Mouse (Mus musculus): ENCODE measurements around the gene Trp53bp1. TPM values are rescaled to one million over a fixed set of nuclear protein-coding genes. Genes with fewer than 3 reads are reported as not detected.

Trp53bp1 gene
- 4.9 TPM for polyA plus RNA-seq (2014; fragmentation: Illumina TruSeq; extraction: RNeasy Lipid Tissue Mini Kit (QIAGEN cat#74804); ENCODE audit: low replicate concordance)

DNA sequence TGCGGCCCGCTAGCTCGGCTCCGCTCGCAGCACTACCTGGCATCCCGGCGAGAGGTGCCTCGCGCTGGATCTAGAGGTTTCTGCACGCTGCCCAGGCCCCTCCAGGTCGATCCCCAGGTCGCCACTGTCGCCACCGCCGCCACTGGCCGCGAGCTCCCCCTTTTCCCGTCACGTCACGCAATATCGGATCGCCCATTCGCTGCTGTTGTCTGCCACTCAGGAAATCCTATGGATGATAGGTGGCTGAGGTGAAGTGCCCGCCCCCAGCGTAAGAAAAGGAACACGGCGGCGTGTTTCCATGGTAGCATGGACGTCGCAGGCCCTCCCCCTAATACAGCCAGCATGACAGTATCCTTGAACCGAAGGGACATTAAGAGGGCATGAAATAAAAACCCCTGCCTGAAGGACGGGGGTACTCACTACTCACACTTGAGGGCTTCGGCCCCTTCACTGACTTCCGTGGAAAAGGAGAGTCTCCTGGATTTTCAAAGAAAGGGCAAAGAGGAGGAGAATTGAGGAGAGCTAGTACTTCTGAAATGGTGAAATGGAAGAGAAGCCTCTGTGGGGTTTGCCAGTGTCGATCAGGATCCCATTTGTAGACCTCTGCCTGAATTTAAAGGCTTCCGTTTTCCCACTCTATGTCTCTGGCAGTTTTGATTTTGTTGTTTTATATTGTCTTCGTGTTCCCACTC lies at the start of gene Trp53bp1:
Gene Trp53bp1 (minus strand): TSS at position 172 of the 692 bp plus-strand sequence.

GRCm38 (mm10) chr2:121288901-121289729 lies 17.9 kb upstream of the Trp53bp1 start, which contains the start of gene Map1a:
Gene Map1a (plus strand): TSS chr2:121289600.

GRCm38 (mm10) chr2:121170980-121171742 lies 100.0 kb downstream of the Trp53bp1 start, which contains the start of gene Zscan29:
Gene Zscan29 (minus strand): TSS chr2:121171125.

GRCm38 (mm10) chr2:121170481-121170971 lies 100.7 kb downstream of the Trp53bp1 start, which contains the start of gene Tubgcp4:
Gene Tubgcp4 (plus strand): TSS chr2:121170654.

Other genes starting within 250 kb of the Trp53bp1 start
- gene Epb42, start 234.3 kb downstream of the Trp53bp1 start, polyA plus RNA-seq (2014; fragmentation: Illumina TruSeq; extraction: RNeasy Lipid Tissue Mini Kit (QIAGEN cat#74804); ENCODE audit: low replicate concordance) = 1.8 TPM
- not detected for gene Tgm5, start 185.6 kb downstream of the Trp53bp1 start, polyA plus RNA-seq (2014; fragmentation: Illumina TruSeq; extraction: RNeasy Lipid Tissue Mini Kit (QIAGEN cat#74804); ENCODE audit: low replicate concordance)
- not detected for gene Tgm7, start 161.6 kb downstream of the Trp53bp1 start, polyA plus RNA-seq (2014; fragmentation: Illumina TruSeq; extraction: RNeasy Lipid Tissue Mini Kit (QIAGEN cat#74804); ENCODE audit: low replicate concordance)
- gene Adal, start 131.0 kb downstream of the Trp53bp1 start, polyA plus RNA-seq (2014; fragmentation: Illumina TruSeq; extraction: RNeasy Lipid Tissue Mini Kit (QIAGEN cat#74804); ENCODE audit: low replicate concordance) = 21.5 TPM
- gene Lcmt2, start 130.8 kb downstream of the Trp53bp1 start, polyA plus RNA-seq (2014; fragmentation: Illumina TruSeq; extraction: RNeasy Lipid Tissue Mini Kit (QIAGEN cat#74804); ENCODE audit: low replicate concordance) = 2.7 TPM
- gene Tubgcp4, start 100.8 kb downstream of the Trp53bp1 start, polyA plus RNA-seq (2014; fragmentation: Illumina TruSeq; extraction: RNeasy Lipid Tissue Mini Kit (QIAGEN cat#74804); ENCODE audit: low replicate concordance) = 76.0 TPM
- gene Zscan29, start 100.3 kb downstream of the Trp53bp1 start, polyA plus RNA-seq (2014; fragmentation: Illumina TruSeq; extraction: RNeasy Lipid Tissue Mini Kit (QIAGEN cat#74804); ENCODE audit: low replicate concordance) = 23.1 TPM
- 0.41 TPM for gene Map1a, start 18.2 kb upstream of the Trp53bp1 start, polyA plus RNA-seq (2014; fragmentation: Illumina TruSeq; extraction: RNeasy Lipid Tissue Mini Kit (QIAGEN cat#74804); ENCODE audit: low replicate concordance)
- gene Ppip5k1, start 84.0 kb upstream of the Trp53bp1 start, polyA plus RNA-seq (2014; fragmentation: Illumina TruSeq; extraction: RNeasy Lipid Tissue Mini Kit (QIAGEN cat#74804); ENCODE audit: low replicate concordance) = 21.1 TPM
- 165 TPM for gene Ckmt1, start 86.3 kb upstream of the Trp53bp1 start, polyA plus RNA-seq (2014; fragmentation: Illumina TruSeq; extraction: RNeasy Lipid Tissue Mini Kit (QIAGEN cat#74804); ENCODE audit: low replicate concordance)
- not detected for gene Strc, start 115.8 kb upstream of the Trp53bp1 start, polyA plus RNA-seq (2014; fragmentation: Illumina TruSeq; extraction: RNeasy Lipid Tissue Mini Kit (QIAGEN cat#74804); ENCODE audit: low replicate concordance)
- 1,161 TPM for gene Pdia3, start 142.4 kb upstream of the Trp53bp1 start, polyA plus RNA-seq (2014; fragmentation: Illumina TruSeq; extraction: RNeasy Lipid Tissue Mini Kit (QIAGEN cat#74804); ENCODE audit: low replicate concordance)
- gene Catsper2, start 142.4 kb upstream of the Trp53bp1 start, polyA plus RNA-seq (2014; fragmentation: Illumina TruSeq; extraction: RNeasy Lipid Tissue Mini Kit (QIAGEN cat#74804); ENCODE audit: low replicate concordance) = 1.7 TPM
- gene Ell3, start 172.9 kb upstream of the Trp53bp1 start, polyA plus RNA-seq (2014; fragmentation: Illumina TruSeq; extraction: RNeasy Lipid Tissue Mini Kit (QIAGEN cat#74804); ENCODE audit: low replicate concordance) = 4.3 TPM
- 88.0 TPM for gene Serf2, start 177.8 kb upstream of the Trp53bp1 start, polyA plus RNA-seq (2014; fragmentation: Illumina TruSeq; extraction: RNeasy Lipid Tissue Mini Kit (QIAGEN cat#74804); ENCODE audit: low replicate concordance)
- 28.7 TPM for gene Hypk, start 181.9 kb upstream of the Trp53bp1 start, polyA plus RNA-seq (2014; fragmentation: Illumina TruSeq; extraction: RNeasy Lipid Tissue Mini Kit (QIAGEN cat#74804); ENCODE audit: low replicate concordance)
- gene Serinc4, start 185.4 kb upstream of the Trp53bp1 start, polyA plus RNA-seq (2014; fragmentation: Illumina TruSeq; extraction: RNeasy Lipid Tissue Mini Kit (QIAGEN cat#74804); ENCODE audit: low replicate concordance) = not detected
- 32.3 TPM for gene Mfap1b, start 202.7 kb upstream of the Trp53bp1 start, polyA plus RNA-seq (2014; fragmentation: Illumina TruSeq; extraction: RNeasy Lipid Tissue Mini Kit (QIAGEN cat#74804); ENCODE audit: low replicate concordance)
- gene Mfap1a, start 235.3 kb upstream of the Trp53bp1 start, polyA plus RNA-seq (2014; fragmentation: Illumina TruSeq; extraction: RNeasy Lipid Tissue Mini Kit (QIAGEN cat#74804); ENCODE audit: low replicate concordance) = 47.1 TPM
- gene Wdr76, start 235.3 kb upstream of the Trp53bp1 start, polyA plus RNA-seq (2014; fragmentation: Illumina TruSeq; extraction: RNeasy Lipid Tissue Mini Kit (QIAGEN cat#74804); ENCODE audit: low replicate concordance) = 13.4 TPM